Mouse (Mus musculus) mouse embryonic stem cell (cell line): ENCODE data around the gene Ccdc186.

Source experiments
- in situ Hi-C, 2 experiments: fragments of 300-500 bp; cut with MboI; formaldehyde crosslinking; loops; 1 replicate in 1 of 2; 3 replicates in 1 of 2; pipeline ENCODE4 v1.14.3; 2019 to 2020; ENCODE audit warnings: low sequenced_read_pairs in 2 of 2, low pct_unique_long_range_greater_than_20kb in 1 of 2, mixed read lengths in 1 of 2; ENCODE audit not compliant: unreplicated experiment in 1 of 2

The Ccdc186 gene

GRCm38 (mm10) chr19:56821798-56822447, at the start of gene Ccdc186:
TSS of gene Ccdc186 (minus strand) at chr19:56822190.
- in situ Hi-C loops = no loop called here

- in situ Hi-C loops = no loop called here
Observed at GRCm38 (mm10) chr19:56867701-56868100, 45.7 kb upstream of the Ccdc186 start.

- in situ Hi-C loops = no loop called here
Observed at GRCm38 (mm10) chr19:56856455-56856854, 34.5 kb upstream of the Ccdc186 start.

GRCm38 (mm10) chr19:56852590-56852989, 30.6 kb upstream of the Ccdc186 start:
- in situ Hi-C loops = no loop called here

- in situ Hi-C loops = no loop called here
Observed at GRCm38 (mm10) chr19:56842974-56843373, 21.0 kb upstream of the Ccdc186 start.

GRCm38 (mm10) chr19:56838942-56839706, 17.1 kb upstream of the Ccdc186 start:
- in situ Hi-C loops = no loop called here

- in situ Hi-C loops = no loop called here
Observed at GRCm38 (mm10) chr19:56835340-56835739, 13.3 kb upstream of the Ccdc186 start.

GRCm38 (mm10) chr19:56830163-56830562, 8.2 kb upstream of the Ccdc186 start:
- in situ Hi-C loops = no loop called here

- in situ Hi-C loops = no loop called here
Observed at GRCm38 (mm10) chr19:56829267-56829666, 7.3 kb upstream of the Ccdc186 start.

GRCm38 (mm10) chr19:56828305-56828704, 6.3 kb upstream of the Ccdc186 start:
- in situ Hi-C loops = no loop called here

GRCm38 (mm10) chr19:56826047-56826631, 4.1 kb upstream of the Ccdc186 start, which contains the start of gene Tdrd1:
TSS of gene Tdrd1 (plus strand) at chr19:56826209.
- in situ Hi-C loops = no loop called here

- in situ Hi-C loops = no loop called here
Observed at GRCm38 (mm10) chr19:56822448-56822836, 452 bp upstream of the Ccdc186 start.

GRCm38 (mm10) chr19:56821040-56821797, 771 bp downstream of the Ccdc186 start:
- in situ Hi-C loops = no loop called here

GRCm38 (mm10) chr19:56817851-56818526, 4.0 kb downstream of the Ccdc186 start:
- in situ Hi-C loops = no loop called here

GRCm38 (mm10) chr19:56813360-56813759, 8.6 kb downstream of the Ccdc186 start:
- in situ Hi-C loops = no loop called here

GRCm38 (mm10) chr19:56811590-56811989, 10.4 kb downstream of the Ccdc186 start:
- in situ Hi-C loops = no loop called here

GRCm38 (mm10) chr19:56810641-56811146, 11.3 kb downstream of the Ccdc186 start:
- in situ Hi-C loops = no loop called here

GRCm38 (mm10) chr19:56808771-56809170, 13.2 kb downstream of the Ccdc186 start:
- in situ Hi-C loops = no loop called here
